Mouse (Mus musculus) T-helper 2 cell (primary cell): ENCODE measurements around the gene 1110032A03Rik.

Experiments used
- in situ Hi-C: fragments of 300-600 bp; cut with MboI, MseI; formaldehyde crosslinking; loops from one replicate; pipeline ENCODE4 v1.15.1; 2025; ENCODE audit warnings: high pct_unique_total_duplicates

1110032A03Rik gene

DNA sequence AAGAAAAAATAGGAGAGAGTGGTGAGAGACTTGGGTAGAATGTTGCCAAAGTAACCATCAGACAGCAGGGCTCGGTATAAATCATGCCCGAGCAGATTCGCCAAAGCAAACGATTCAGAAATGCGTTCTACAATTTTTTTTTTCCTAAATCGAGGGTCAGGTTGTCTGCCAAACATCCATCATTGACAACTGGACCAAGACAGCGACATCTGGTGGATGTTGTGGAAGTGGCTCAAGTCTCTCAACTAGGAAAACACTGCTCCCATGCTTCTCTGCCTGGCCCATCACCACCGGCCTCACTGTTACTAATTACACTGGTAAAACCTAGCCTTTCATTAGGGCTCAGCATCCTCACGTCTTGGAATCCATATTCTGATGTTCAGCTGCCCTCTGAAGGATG, 40.3 kb downstream of the 1110032A03Rik start:
- in situ Hi-C loops = no loop called here

DNA sequence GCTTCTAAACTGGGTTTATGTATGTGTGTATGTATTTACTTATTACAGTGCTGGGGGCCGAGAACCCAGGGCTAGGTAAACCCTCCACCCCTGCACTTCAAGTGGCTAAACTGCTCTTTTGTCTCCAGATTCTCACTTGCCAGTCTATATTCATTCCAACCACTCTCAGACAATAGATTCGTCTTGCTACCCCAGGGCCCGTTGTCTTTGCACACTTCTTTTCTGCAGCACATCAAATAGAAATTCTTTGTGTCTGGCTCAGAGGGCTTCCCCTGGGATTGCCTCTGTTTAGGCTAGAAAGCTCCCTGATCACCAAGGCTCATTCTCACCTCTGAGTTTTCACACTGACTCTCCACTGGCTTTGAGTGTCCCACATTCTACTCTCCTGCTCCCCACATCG, 42.8 kb downstream of the 1110032A03Rik start:
- in situ Hi-C loops = no loop called here

DNA sequence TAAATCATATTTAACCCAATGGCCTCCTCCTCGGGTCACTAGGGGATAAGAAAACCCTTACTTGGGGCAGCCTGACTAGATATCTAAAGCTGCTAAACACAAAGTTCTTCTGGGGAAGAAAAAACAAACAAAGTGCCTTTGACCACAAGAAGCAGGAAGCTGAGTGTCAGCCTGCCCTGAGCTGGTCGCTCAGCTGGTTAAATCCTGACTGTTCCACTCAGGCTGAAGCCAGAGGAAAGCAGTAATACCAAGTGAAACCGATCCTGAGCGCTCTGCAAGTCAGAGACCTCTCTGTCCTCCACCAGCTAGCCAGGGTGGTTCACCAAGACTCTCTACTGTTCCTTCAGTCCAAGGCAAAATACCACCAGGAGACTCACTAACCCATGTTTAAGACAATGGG, 45.7 kb downstream of the 1110032A03Rik start:
- in situ Hi-C loops = no loop called here

DNA sequence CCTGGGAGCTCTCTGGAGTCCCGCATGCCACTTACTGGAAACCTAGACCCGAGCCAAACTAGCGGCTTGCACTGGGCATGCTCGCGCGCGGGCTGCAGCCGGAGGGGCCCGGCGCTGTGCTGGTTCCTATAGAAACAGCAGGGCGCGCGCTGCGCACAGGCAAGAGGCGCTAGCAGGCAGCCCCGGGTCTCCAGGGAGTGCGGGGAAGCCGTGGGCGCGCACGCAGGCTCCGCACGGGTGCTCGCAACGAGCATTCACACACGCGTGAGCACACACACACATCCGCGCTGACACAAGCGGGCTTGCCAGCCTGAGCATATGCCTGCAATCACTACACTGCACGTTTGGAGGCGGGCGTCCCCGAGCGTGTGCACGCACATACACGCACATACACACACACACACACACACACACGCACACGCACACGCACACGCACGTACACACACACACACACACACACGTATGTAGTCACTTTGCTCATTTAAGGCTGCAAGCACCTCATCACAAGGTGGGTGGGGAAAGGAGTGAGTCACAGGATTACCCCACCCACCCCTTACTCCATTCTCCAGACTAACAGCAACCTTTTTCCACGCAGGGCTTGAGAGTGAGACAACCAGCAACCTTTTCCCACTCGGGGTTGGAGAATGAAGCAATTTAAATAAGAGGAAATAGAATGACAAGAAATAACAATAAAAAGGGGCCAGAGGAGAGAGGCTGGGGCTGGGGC, 47.2 kb downstream of the 1110032A03Rik start:
- in situ Hi-C loops = no loop called here

DNA sequence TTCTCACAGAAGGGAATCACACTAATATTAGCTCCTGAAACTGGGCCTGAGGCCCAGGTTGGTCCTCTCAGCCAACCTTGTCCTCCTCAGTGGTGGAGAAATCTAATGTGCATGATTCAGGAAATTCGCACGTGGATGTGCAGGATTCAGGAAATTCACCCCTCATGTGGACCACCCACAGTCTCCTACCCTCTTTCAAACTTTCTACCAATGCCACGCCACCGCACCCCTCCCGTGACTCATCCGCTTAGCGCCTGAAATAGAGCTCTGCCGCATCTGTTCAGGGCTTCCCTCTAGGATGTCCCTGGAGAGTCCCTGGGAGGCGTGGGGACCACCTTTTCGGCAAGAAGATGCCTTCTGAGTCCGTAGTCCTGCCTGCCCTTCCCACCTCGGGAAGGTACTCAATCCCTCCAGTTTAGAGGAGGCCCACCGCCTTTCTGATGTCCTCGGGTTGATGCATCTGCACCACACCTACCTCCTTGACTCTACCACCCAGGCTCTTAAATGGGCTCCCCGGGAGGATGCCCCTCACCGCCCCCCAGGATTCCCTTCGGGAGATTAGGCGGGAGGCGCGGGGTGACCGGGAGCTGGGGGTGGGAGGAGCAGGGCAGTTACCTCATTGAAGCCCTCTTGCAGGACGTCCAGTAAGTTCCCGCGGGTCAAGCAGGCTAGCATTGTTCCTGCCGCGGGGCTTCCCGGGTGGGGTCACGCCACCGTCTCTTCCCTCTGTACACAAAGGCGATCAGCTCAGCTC, 48.0 kb downstream of the 1110032A03Rik start:
- in situ Hi-C loops = no loop called here

DNA sequence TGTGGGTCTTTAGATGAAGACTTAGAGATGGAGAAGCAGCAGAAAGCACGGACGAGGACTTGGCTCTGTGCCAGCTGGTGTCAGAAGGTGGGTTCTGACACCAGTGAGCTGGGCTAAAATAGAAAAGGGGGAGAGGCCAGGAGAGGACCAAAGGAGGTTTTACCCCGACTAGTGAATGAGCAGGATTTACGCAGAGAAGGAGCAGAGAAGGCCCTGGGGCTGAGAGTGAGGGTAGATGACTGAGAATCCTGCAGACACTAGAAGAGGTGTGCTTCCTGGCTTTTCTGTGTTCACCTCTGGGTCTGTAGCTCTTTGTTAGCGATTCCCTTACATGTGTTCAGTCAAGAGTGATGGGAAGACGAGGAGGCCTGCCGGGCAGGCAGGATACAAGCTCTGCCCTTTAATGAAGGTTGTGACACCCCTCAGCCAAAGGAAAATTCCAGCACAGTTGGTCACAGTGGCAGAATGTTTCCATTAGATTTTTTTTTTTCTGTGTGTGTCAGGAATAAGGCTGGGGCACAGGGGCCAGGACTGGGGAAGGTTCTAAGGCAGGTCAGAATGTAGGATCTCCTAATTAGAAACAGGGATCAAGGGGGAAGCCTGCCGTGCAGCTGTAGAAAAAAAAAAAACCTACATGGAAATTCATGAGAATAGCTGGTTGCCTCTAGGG, 49.3 kb downstream of the 1110032A03Rik start:
- in situ Hi-C loops = no loop called here

DNA sequence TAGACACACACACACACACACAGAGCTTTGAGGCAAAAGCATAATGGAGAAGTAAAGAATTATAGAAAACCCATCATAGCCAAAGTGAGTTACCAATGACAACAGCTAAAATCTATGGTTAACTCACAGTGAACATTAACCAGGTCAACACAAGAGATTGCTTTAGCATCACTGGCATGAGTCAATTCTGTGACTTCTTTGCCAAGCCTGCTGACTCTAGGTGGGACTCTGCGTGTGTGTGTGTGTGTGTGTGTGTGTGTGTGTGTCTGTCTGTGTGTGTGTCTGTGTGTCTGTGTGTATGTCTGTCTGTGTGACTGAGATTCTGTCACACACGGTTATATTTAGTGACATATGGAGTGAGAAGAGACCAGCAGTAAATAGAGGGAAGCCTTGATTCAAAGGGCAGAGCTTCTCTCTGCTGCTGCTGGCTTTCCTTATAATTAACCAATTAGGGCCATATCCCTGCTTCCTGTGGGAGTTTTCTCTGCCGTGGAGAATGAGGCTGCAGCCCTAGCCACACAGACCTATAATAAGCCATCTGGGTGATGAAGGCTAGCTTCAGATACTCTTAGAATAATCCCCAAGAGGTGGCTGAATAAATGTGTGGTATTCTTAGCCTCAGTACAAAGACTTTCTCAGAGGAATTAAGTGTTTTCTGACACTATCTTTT, 50.5 kb downstream of the 1110032A03Rik start:
- in situ Hi-C loops = no loop called here

DNA sequence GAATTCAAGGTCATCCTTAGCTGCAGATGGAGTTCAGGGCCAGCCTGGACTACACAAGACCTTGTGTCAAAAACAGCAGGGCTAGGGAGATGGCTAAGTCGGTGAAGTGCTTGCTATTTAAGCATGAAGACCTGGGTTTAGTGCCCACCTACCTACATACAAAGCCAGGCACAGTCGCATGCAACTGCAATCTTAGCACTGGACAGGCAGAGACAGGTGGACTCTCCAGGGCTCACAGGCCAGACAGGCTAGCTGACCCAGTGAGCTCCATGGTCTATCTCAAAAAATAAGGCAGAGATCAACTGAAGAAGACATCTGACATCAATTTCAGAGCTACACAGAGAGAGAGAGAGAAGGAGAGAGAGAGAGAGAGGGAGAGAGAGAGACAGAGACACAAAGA, 51.2 kb downstream of the 1110032A03Rik start:
- in situ Hi-C loops = no loop called here

DNA sequence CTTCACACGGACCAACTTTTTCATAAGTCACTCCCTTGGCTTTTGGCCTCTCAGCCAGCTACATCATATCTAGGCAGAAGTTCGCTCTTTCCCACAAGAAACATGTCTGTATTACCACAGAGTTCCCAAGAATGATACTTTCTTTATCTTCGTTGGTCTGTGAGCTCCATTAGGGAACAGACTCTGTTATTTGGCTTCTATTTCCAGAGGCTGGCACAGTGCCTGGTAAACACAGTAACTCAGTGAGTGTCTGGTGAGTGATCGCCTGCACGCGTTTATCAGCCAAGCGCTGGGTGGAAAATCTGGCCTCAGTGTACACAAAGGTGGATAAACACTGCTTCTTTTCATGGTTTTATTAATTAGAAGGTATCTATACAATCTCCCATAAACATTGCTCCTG, 51.9 kb downstream of the 1110032A03Rik start:
- in situ Hi-C loops = no loop called here

DNA sequence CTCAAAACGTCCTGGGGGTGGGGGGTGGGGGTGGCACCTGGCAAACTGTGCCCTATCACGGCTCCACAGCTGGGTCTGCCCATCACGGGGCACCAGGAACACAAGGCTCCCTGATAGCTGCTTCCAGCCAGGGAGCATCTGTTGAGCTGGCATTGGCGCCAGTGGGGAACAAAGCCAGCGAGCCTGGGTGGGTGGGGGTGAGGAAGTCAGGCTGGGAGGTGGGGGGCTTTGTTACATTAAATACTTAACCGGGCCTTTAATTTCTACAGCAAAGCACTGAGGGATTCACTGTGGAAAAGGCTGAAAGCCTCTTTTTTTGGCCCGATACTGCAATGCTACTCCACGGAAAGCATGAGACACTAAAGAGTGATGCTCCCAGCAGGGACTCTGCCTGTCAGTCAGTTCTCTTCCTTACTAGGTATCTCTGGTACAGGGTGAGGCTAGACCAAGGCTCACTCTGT, 52.8 kb downstream of the 1110032A03Rik start:
- in situ Hi-C loops = no loop called here

DNA sequence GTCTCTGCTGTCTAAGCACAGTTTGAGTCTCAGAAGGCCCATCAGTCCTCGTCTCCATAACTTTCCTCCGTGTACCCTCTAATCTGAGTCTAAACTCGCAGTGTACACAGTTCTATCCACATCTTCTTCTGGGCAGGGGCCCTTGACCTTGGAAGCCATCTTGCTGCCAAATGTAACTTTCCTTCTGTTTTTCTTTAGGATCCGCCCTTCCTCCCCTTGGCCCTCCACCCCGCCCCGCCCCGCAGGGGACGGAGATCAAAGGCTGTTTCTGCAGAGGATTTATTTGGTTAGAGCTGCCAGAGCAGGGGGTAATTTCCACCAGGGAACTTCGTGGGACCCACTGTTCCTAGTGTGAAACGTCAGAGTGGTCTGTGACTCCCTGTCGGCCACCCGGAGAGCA, 54.3 kb downstream of the 1110032A03Rik start:
- in situ Hi-C loops = no loop called here

DNA sequence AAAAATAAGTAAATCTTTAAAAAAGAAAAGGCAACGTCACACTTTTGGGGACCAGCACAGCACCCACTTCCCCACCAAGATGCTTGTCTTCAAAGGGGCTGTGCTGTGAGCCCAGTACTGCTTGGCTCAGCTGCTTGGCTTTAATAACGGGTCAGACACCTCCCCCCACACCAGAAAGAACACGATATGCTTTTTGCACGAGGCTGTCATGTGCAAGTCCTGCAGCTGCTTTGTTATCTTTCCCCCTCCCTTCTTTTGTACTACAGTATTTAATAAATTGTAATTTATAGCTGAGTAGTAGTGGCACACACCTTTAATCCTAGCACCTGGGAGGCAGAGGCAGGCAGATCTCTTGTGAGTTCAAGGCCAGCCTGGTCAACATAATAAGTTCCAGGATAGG, 56.4 kb downstream of the 1110032A03Rik start:
- in situ Hi-C loops = no loop called here

DNA sequence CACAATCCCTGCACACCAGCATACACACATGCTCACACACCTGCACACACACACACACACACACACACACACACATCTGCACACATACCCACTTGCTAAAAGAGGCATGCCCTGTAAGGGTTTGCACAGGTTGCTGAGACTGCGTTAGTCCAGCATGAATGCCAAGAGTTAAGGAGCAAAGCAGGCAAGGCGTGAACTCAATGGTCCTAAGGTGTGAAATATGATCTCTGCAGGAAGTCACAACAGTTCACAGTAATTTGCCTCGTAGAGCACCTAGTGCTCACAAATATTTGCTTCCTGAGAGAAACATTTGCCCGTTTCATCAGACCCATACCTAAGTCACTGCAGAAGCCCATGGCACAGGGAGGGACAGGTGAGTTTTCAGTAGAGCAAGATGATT, 61.1 kb downstream of the 1110032A03Rik start:
- in situ Hi-C loops = no loop called here
